Mouse (Mus musculus) lung, adult 2 months (tissue): ENCODE results near the gene Nsdhl. TPM values are rescaled to one million over a fixed set of nuclear protein-coding genes. Genes with fewer than 3 reads are reported as not detected.

Experiments
- DNase-seq: peaks from one replicate; pipeline ENCODE4 v3.0.0; 2022
- H3K4me1 ChIP-seq: fragments of 200-500 bp; 2 replicates; pipeline ENCODE4 v1.6.1; 2011; ENCODE audit warnings: low read length; ENCODE audit not compliant: control insufficient read depth, insufficient read depth
- H3K4me3 ChIP-seq: fragments of 200-500 bp; replicated peaks from 2 replicates; pipeline ENCODE3; 2011; ENCODE audit warnings: low read depth, mild to moderate bottlenecking, control low read depth, low read length; ENCODE audit errors: extremely low read depth
- CTCF ChIP-seq: fragments of 200-500 bp; IDR thresholded peaks from 2 replicates; pipeline ENCODE4 v1.5.1; 2011; ENCODE audit warnings: mild to moderate bottlenecking, low read length, control low read depth; ENCODE audit not compliant: insufficient read depth
- POLR2A ChIP-seq: fragments of 200-500 bp; IDR thresholded peaks from 2 replicates; pipeline ENCODE4 v1.6.1; 2011; ENCODE audit warnings: low read depth, mild to moderate bottlenecking, control low read depth, low read length, borderline replicate concordance; ENCODE audit errors: extremely low read depth
- WGBS: fragments of 180-500 bp; shearing (Covaris S2); methylation state at CpG from one replicate; pipeline ENCODE4 v1.1.7; 2018; 5-methylcytosine and 5-hydroxymethylcytosine counted together
- polyA plus RNA-seq: library from polyadenylated mRNA; depleted of rRNA; stranded (reverse); fragments of >200 nt; gene quantifications from 2 replicates; pipeline ENCODE4 v1.2.3, GENCODE M21; 2012; rRNA removed

Gene Nsdhl
- 11.7 and 20.3 TPM in 2 replicates for polyA plus RNA-seq

GRCm38 (mm10) chrX:72917884-72918681, at the start of gene Nsdhl, which contains the start of gene Cetn2:
Gene Nsdhl (plus strand): TSS chrX:72918557.
Gene Cetn2 (minus strand): TSS chrX:72918411.
- no peaks in the 10 kb centered on the region for H3K4me1 ChIP-seq
- 27% methylated on average over 41 of the region's 41 CpGs for WGBS
- no peak for TF ChIP-seq CTCF
- TF ChIP-seq POLR2A: peak; percentile 43; the same call in 1 of the 2 replicates
- H3K4me3 ChIP-seq: peak within 1 kb of the TSS; percentile 83
- peak; percentile 73 for DNase-seq

DNA sequence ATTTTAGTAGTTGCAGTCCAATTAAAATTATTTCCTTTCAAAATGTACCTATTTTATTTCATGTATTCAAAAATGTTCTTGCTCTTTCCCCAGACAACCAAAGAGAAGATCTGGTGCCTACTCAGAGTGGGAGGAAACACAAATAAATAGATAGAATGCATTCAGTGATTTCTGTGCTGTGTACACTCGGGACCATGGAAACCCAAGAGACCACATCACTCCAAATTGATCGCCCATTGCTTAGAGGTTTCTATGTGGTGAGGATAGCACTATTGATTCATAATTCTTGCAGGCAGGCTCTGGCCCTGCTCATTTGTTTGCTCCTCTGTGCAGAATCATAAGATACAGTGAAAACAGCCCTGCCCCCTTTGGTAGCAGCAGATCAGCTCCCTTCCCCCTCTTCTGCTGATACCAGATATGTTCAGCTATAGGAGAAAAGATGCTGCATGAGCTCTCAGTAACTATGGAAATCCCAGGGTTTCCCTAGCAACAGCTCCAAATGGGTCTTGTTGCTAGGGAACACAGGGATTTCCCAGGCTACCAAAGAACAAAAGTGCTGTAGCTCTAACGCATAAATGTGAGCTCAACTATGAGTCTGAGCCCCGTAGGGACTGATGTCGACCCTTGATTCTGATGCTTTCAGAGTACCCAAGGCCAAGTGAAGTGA, 22.8 kb upstream of the Nsdhl start:
- DNase-seq: no peak
- TF ChIP-seq POLR2A (no peak), CTCF (no peak)
- WGBS: 70% methylated on average over 5 of the region's 5 CpGs
- H3K4me3 ChIP-seq: no peak overlapping the region
- no peaks in the 10 kb centered on the region for H3K4me1 ChIP-seq

GRCm38 (mm10) chrX:72896055-72896437, 22.3 kb upstream of the Nsdhl start:
- H3K4me3 ChIP-seq: no peak overlapping the region
- no peak for DNase-seq
- 76% methylated on average over 1 of the region's 1 CpGs for WGBS
- no peaks in the 10 kb centered on the region for H3K4me1 ChIP-seq
- no peak for TF ChIP-seq POLR2A

- Histone ChIP-seq H3K4me3 (no peak overlapping the region), H3K4me1 (no peaks in the 10 kb centered on the region)
- 35% methylated on average over 1 of the region's 1 CpGs for WGBS
- no peak for DNase-seq
- TF ChIP-seq POLR2A (no peak), CTCF (no peak)
Measured at GRCm38 (mm10) chrX:72902530-72902929, 15.8 kb upstream of the Nsdhl start.

DNA sequence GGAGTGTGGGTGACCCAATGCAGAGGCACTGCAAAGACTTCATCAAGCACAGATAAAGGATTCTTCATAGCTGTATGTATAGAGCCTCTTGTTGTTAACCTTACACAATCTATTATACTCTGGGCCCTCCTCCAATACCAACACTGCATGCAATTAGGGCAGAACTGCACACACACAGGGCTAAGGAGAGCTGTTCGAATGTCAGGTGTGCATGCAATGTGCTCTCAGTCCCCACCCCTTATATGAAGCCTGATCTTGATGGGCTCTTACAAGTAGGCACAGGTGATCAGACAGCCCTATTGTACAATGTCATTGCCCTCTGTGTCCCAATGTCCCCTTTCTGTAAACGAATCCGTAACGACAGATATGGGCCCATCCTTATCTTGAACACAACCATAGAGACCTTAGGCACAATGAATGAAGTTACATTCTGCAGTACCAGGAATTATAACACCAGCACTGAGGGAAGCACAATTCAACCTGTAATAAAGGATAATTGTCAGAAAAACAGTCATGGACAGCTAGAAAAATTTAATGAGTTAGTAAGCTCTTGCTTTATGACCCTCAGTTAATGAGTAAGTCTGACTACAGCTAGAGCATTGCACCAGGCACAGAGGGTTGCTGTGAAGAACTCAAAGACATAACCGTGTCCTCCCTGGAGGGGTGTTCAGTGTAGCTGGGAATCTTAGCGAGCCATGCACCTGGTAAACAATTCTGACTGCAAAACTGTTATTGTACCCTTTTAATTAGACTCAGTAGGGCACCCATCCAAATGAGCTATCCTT, 10.5 kb upstream of the Nsdhl start:
- no peak for TF ChIP-seq CTCF
- TF ChIP-seq POLR2A: no peak
- no peak for DNase-seq
- 77% methylated on average over 6 of the region's 6 CpGs for WGBS
- Histone ChIP-seq H3K4me1 (no peaks in the 10 kb centered on the region), H3K4me3 (no peak overlapping the region)

DNA sequence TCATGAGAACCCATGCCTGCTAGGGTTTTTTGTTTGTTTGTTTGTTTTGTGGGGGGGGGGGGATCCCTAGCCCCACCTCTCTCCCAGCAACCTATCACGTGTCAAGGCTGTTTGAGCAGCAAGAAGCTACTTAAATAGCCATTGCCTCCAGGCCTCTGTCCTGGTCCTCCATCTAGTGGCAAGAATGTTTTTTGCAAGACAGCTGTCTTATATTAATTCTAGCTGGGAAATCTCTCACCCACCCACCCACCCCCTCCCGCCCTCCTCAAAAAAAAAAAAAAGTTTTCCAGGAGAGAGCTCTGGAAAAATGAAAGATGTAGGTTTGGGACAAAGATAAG, 10.0 kb upstream of the Nsdhl start:
- no peak for DNase-seq
- 15% methylated on average over 2 of the region's 2 CpGs for WGBS
- Histone ChIP-seq H3K4me3 (no peak overlapping the region), H3K4me1 (no peaks in the 10 kb centered on the region)
- no peak for TF ChIP-seq CTCF
- TF ChIP-seq POLR2A: no peak

- H3K4me1 ChIP-seq: no peaks in the 10 kb centered on the region
- 73% methylated on average over 1 of the region's 1 CpGs for WGBS
- no peak for TF ChIP-seq POLR2A
- H3K4me3 ChIP-seq: no peak overlapping the region
- no peak for DNase-seq
Measured at GRCm38 (mm10) chrX:72911611-72912010, 6.7 kb upstream of the Nsdhl start.

DNA sequence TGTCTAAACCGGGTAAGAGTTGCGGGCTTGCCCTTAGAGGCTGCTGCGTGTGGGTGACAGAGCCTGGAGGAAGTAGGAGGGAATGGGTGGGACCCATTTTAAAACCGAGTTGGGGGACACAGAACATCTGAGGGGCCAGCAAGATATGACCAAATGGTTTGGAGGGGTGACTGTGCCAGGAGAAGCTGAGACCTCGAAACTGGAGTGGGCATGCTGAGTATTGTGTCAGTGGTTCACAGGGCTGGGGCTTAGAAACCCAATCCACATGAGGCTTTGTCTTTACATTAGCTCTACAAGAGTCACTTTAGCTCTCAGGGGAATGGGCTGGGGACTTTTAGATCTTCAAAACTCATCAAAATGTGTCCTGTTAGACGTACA, 314 bp downstream of the Nsdhl start:
- H3K4me3 ChIP-seq: peak overlapping the region; percentile 83
- TF ChIP-seq CTCF (no peak), POLR2A (no peak)

GRCm38 (mm10) chrX:72921391-72921790, 3.0 kb downstream of the Nsdhl start:
- Histone ChIP-seq H3K4me1 (no peaks in the 10 kb centered on the region), H3K4me3 (no peak overlapping the region)
- DNase-seq: no peak
- 69% methylated on average over 2 of the region's 2 CpGs for WGBS
- TF ChIP-seq CTCF: no peak

More for the DNA sequence above, 314 bp downstream of the Nsdhl start:
- H3K4me1 ChIP-seq: no peaks in the 10 kb centered on the region
- WGBS: 24% methylated on average over 6 of the region's 6 CpGs
- no peak for DNase-seq

GRCm38 (mm10) chrX:72953464-72953863, 35.1 kb downstream of the Nsdhl start:
- no peak for DNase-seq
- TF ChIP-seq POLR2A (no peak), CTCF (no peak)
- no peaks in the 10 kb centered on the region for H3K4me1 ChIP-seq
- no peak overlapping the region for H3K4me3 ChIP-seq
- WGBS: 83% methylated on average over 4 of the region's 4 CpGs
